ENCODE assay signal across 18 mouse cellular contexts in genomic region chr15:75379867-75380266, GRCm38 (mm10).
DNase-seq lines count a peak whose midpoint lies in the region; ATAC-seq and TF ChIP-seq lines count a peak whose summit lies in the region.
"Had no signal": no experiment of that assay in that cellular context is flagged by ENCODE, and none has a peak within 500 bp of the region (broad histone marks: within the 10 kb centered on the region; RNA-seq: fewer than 3 reads in every experiment).

No protein-coding gene starts in this region.

- H3K4me3 ChIP-seq in stomach, postnatal 0 days (ENCODE audit: low read depth, low read length): no peak overlapping the region
- H3K4me3 ChIP-seq: embryonic facial prominence, embryonic 12.5 days; forebrain, embryonic 15.5 days; heart, embryonic 13.5 days; limb, embryonic 13.5 days had no signal

- no peak overlapping the region for H3K9ac ChIP-seq in stomach, postnatal 0 days (ENCODE audit: low read length)
- H3K9ac ChIP-seq: embryonic facial prominence, embryonic 12.5 days; forebrain, embryonic 15.5 days; heart, embryonic 13.5 days; limb, embryonic 13.5 days had no signal

- peak; percentile 49 for TF ChIP-seq CTCF in stomach, postnatal 0 days (IDR thresholded peaks at IDR 0.05; ENCODE audit: low read depth)

- no peaks in the 10 kb centered on the region for H3K9me3 ChIP-seq in stomach, postnatal 0 days (ENCODE audit: control insufficient read depth, low read length)
- H3K9me3 ChIP-seq: embryonic facial prominence, embryonic 12.5 days; forebrain, embryonic 15.5 days; limb, embryonic 13.5 days had no signal

- no peak overlapping the region for H3K27ac ChIP-seq in stomach, postnatal 0 days (replicated peaks)
- H3K27ac ChIP-seq: embryonic facial prominence, embryonic 12.5 days; forebrain, embryonic 15.5 days; heart, embryonic 13.5 days; limb, embryonic 13.5 days had no signal

- WGBS in stomach, postnatal 0 days: 58% methylated on average over 1 of the region's 1 CpGs

- peak; percentile 2 for DNase-seq in CD4-positive, CD25-positive, alpha-beta regulatory T cell, adult 2 months (ENCODE audit: low read depth, low spot score)
- peak; percentile 20 to 33 for DNase-seq in kidney, postnatal 36 days
- DNase-seq in kidney, postnatal 14 days: no peak
- peak; percentile 7 for DNase-seq in retina, embryonic 14.5 days (ENCODE audit: low spot score)
- DNase-seq in retina, postnatal 1 day: no peak
- no peak for DNase-seq in stomach, postnatal 0 days (ENCODE audit: low spot score)
- DNase-seq in adipocyte (ENCODE audit: low spot score): no peak
- DNase-seq: adrenal gland, postnatal 36 days; cerebellum, adult 8-10 months; heart, postnatal 4 days; kidney, postnatal 10 days; lung, postnatal 14 days; thymus, postnatal 4 days had no signal

- no peak overlapping the region for H3K4me2 ChIP-seq in stomach, postnatal 0 days (replicated peaks; ENCODE audit: low read depth)
- H3K4me2 ChIP-seq: embryonic facial prominence, embryonic 12.5 days; forebrain, embryonic 15.5 days; heart, embryonic 13.5 days; limb, embryonic 13.5 days had no signal

- TF ChIP-seq EP300 in stomach, postnatal 0 days (optimal IDR thresholded peaks at IDR 0.05): no peak

- no peaks in the 10 kb centered on the region for H3K4me1 ChIP-seq in stomach, postnatal 0 days (replicated peaks; ENCODE audit: control insufficient read depth, insufficient read depth)
- H3K4me1 ChIP-seq: embryonic facial prominence, embryonic 12.5 days; forebrain, embryonic 15.5 days; heart, embryonic 13.5 days; limb, embryonic 13.5 days had no signal

- H3K36me3 ChIP-seq in stomach, postnatal 0 days (ENCODE audit: control insufficient read depth, insufficient read depth, low read length): no peaks in the 10 kb centered on the region
- H3K36me3 ChIP-seq: embryonic facial prominence, embryonic 12.5 days; forebrain, embryonic 15.5 days; heart, embryonic 13.5 days; limb, embryonic 13.5 days had no signal

- H3K27me3 ChIP-seq in stomach, postnatal 0 days (ENCODE audit: control insufficient read depth, insufficient read depth, low read length): no peaks in the 10 kb centered on the region
- H3K27me3 ChIP-seq: embryonic facial prominence, embryonic 12.5 days; forebrain, embryonic 15.5 days; heart, embryonic 13.5 days; limb, embryonic 13.5 days had no signal

- no peak for ATAC-seq in CD4-positive, CD25-positive, alpha-beta regulatory T cell, adult 4 months
- ATAC-seq in stomach, postnatal 0 days (ENCODE audit: low FRiP score, low TSS enrichment): no peak
- ATAC-seq: forebrain, embryonic 15.5 days had no signal

Comparison
In these comparisons a context has a peak if more than half of its experiments do, and no peak if none do; other contexts are left out.
1. DNase-seq: peak in CD4-positive, CD25-positive, alpha-beta regulatory T cell, adult 2 months (single experiment), kidney, postnatal 36 days (2 of 2) and retina, embryonic 14.5 days (single experiment); none in kidney, postnatal 14 days (single experiment), retina, postnatal 1 day (single experiment), stomach, postnatal 0 days (single experiment) and adipocyte (single experiment).